Mouse (Mus musculus): ENCODE data around the gene Irgc1. TPM values are rescaled to one million over a fixed set of nuclear protein-coding genes. Genes with fewer than 3 reads are reported as not detected.

Gene Irgc1
- total RNA-seq, 1 experiment from 2014 or later: not detected

DNA sequence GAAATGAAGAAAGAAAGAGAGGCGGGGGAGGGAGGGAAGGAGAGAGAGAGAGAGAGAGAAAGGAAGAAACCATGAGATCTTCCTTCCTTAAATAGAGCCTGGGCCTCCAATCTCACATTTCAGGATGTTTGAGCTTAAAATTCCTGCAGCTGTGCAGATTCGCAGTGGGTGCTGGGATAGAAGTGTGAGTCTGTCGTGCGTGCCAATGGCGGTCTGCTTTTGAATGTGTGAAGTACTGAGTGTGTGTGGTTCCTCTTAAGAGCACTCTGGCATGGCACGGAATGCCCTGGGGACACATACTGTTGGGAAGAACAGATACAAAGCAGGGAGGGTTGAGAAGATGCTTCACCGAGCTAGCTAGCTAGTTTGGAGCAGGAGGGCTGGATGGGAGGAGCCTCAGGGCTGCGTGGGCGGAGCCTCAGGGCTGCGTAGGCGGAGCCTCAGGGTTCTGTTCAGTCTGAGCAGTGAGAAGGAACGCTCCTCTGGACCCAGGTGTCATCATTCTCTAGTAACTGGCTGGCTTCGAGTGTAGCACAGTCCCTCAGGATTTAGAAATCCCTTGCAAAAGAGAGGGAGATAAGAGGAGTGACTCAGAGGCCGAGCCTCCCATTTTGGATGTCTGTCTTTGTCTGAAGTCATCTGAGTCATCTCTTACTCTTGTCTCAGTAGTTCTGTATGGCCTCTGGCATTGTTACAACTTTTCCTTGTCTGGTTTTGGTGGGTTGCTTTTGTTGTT lies 3.1 kb downstream of the Irgc1 start:
- peak in 1 of 2 experiments; percentile 17; a peak in 1 of 4 replicates for ATAC-seq (replicated peaks in 1 of 2; ENCODE audit: insufficient read depth in 1 of 2, low FRiP score in 2 of 2, low TSS enrichment in 1 of 2, low read depth in 1 of 2, poor library complexity in 2 of 2, severe bottlenecking in 2 of 2)

DNA sequence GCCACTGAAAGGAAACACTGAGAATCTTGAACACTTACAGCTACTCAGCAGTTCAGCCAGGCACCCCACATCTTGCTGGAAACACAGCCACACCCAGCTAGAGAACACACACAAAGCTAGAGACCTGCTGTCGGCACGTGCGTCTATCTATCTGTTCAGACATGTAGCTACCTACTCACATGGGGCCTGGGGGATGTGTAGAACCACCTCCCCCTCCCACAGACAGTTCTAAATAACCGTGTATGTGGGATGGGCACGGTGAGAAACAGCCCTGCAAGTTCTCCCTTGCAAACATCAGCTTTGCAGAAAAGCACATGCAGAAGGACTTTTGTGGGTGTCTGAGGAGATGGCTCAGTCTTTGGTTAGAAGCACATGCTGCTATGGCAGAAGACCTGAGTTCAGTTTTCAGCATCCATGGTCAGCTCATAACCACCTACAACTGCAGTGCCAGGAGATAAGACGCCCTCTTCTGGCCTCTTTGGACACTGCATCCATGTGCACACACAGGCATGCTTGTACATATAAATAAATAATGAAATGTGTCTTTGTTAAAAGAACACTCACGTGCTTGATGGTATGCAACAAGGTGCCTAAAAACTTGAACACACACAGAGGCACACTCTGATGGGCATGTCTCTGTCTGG lies 5.3 kb downstream of the Irgc1 start:
- ATAC-seq (replicated peaks in 1 of 2; ENCODE audit: insufficient read depth in 1 of 2, low FRiP score in 2 of 2, low TSS enrichment in 1 of 2, low read depth in 1 of 2, poor library complexity in 2 of 2, severe bottlenecking in 2 of 2): no peak

DNA sequence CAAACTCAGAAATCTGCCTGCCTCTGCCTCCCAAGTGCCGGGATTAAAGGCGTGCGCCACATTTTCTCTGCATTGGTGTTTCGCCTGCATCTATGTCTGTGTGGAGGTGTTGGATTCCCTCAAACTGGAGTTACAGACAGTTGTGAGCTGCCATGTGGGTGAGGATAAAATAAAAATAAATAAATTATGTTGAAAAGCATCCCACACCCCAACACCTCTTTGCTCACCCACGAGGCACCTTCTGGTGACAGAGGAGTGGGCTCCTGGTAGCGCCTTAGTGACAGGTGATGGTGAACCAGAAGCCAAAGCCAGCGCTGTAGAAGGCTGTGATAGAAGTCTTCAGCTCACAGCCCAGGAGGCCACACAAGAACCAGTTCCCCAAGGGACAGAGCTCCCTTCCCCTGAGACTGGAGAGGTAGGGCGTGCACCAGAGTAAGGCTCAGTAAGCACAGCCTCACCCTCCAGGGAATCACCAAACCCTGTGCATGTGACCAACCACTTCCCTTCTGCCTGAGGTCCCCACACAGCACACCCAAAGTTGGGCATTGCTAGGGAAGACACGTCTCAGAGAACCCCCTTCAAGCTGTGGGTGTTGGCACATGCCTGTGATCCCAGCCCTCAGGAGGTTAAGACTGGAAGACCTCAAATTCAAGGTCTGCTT lies 6.7 kb downstream of the Irgc1 start:
- ATAC-seq (replicated peaks in 1 of 2; ENCODE audit: insufficient read depth in 1 of 2, low FRiP score in 2 of 2, low TSS enrichment in 1 of 2, low read depth in 1 of 2, poor library complexity in 2 of 2, severe bottlenecking in 2 of 2): peak; percentile 31 to 48; a peak in 3 of 4 replicates

DNA sequence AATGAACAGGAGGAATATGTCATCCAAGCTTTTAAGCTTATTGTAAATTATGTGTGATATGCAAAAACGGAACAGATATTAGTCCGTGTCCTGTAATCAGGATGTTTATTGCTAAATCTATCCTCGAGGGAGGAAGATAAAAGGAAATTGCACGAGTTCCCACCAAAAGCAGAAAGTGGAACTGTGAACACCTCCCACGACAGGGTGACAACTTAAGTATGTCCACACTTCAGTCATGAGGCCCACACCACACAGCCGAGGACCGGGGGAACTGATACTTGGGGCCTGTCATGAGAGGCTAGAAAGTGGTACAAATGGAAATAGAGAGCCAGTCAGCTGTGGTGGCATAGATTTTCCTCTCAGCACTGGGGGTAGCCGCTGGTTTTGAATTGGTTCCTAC lies 9.8 kb downstream of the Irgc1 start:
- peak in 1 of 2 experiments; percentile 63; a peak in 2 of 4 replicates for ATAC-seq (replicated peaks in 1 of 2; ENCODE audit: insufficient read depth in 1 of 2, low FRiP score in 2 of 2, low TSS enrichment in 1 of 2, low read depth in 1 of 2, poor library complexity in 2 of 2, severe bottlenecking in 2 of 2)

DNA sequence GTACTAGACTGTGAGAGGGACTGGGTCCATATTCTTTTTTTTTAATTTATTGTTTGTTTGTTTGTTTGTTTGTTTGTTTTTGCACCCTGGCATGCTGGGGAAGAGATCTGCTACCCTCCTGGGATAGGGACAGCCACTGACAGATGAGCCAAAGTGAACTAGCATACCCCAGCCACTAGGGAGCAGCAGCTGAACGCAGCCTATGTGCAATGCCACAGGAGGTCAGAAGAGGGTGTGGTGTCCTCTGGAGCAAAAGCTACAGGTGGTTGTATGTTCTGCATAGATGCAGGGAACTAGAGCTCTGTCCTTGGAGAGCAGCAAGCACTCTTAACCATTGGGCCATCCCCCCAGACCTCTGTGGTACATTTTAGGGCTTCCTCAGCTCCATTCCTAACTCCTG lies 10.3 kb downstream of the Irgc1 start:
- ATAC-seq (replicated peaks in 1 of 2; ENCODE audit: insufficient read depth in 1 of 2, low FRiP score in 2 of 2, low TSS enrichment in 1 of 2, low read depth in 1 of 2, poor library complexity in 2 of 2, severe bottlenecking in 2 of 2): peak; percentile 93 to 94

DNA sequence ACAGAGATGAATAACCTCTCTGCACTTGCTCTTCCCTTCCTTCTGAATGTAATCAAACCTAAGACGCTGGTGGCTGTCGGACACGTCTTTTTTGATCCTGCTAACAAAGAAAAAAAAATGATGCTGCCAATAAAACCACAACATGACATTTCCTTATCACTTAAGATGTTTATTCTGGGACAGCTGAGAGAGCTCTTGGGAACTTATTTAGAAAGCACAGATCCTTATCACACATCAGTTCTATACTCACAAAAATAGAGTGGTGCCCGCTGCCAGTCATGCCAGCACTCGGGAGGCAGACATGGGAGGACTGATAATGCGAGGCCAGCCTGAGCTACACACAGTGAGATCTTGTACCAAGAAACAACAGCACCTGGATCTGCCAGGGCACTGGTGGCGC lies 12.2 kb downstream of the Irgc1 start:
- ATAC-seq (replicated peaks in 1 of 2; ENCODE audit: insufficient read depth in 1 of 2, low FRiP score in 2 of 2, low TSS enrichment in 1 of 2, low read depth in 1 of 2, poor library complexity in 2 of 2, severe bottlenecking in 2 of 2): no peak

DNA sequence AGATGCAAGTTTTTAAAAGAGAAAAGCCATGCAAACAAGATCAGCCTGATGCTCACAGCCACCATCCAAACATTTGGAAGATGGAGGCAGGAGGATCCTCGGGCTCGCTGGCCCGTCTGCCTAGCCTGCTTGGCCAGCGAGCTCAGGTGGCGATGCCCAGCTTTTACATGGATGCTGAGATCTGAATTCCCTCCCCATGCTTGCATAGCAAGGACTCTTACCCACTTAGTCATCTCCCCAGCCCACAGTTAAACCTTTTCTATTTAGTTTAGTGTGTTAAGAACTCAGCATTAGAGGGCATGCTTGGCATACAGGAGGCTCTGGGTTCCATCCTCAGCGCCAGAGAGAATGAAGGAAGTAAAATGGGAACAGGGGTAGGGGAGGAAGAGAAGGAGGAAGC lies 12.9 kb downstream of the Irgc1 start:
- ATAC-seq (replicated peaks in 1 of 2; ENCODE audit: insufficient read depth in 1 of 2, low FRiP score in 2 of 2, low TSS enrichment in 1 of 2, low read depth in 1 of 2, poor library complexity in 2 of 2, severe bottlenecking in 2 of 2): no peak

DNA sequence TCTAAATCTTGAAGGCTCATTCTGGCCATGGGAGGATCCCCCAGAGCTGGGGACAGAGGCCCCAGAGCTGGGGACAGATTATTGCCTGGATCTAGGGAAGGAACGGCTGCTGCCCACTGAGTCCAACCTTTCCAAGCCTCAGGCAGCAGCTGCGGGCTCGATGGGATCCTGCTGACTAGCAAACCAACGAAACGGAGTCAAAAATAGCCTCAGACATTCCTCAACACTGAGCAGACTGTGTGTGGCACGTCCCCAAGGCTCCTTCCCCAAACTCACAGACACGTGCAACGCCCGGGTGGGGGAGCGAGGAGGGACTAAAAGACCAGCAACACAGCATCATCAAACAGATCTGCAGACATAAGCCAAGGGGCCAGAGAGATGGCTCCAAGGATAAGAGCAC lies 14.1 kb downstream of the Irgc1 start:
- ATAC-seq (replicated peaks in 1 of 2; ENCODE audit: insufficient read depth in 1 of 2, low FRiP score in 2 of 2, low TSS enrichment in 1 of 2, low read depth in 1 of 2, poor library complexity in 2 of 2, severe bottlenecking in 2 of 2): no peak

DNA sequence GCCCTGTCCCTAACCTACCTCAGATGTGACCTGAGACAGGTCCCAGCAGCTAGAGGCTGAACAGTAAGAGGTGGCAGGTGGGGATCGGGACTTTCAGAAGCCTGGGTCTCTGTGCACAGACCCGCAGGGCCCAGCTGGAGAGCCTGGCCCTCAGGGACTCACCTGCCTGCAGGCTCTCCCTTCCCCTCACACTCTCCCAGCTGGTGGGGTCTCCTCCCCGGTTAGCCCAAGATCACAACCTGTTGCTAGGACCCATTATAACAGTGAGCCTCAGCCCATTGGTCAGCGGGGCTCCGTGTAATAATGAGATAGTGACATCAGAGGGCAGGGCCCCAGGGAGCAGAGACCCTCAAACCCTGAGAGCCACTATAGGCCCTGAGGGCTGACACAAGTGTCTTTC lies 16.8 kb downstream of the Irgc1 start:
- no peak for ATAC-seq (replicated peaks in 1 of 2; ENCODE audit: insufficient read depth in 1 of 2, low FRiP score in 2 of 2, low TSS enrichment in 1 of 2, low read depth in 1 of 2, poor library complexity in 2 of 2, severe bottlenecking in 2 of 2)

DNA sequence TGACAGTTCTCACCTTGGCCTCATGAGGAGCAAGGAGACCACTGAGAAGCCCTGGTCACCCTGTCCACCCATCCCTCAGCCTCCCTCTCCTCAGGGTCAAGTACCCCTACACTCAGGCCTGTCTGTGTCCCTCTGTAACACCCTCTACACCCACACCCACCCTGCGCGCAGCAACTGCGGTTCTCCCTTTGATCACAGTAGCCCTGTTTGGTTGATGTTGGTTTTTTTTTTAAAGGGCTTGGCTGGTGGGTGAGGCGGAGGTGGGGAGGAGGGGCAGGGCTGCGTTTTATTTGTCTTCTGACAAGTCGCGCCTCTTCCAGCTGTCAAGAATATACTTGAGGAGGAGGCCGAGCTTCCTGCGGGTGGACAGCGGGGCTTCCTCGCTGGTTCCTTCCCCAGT lies 20.4 kb downstream of the Irgc1 start:
- ATAC-seq (replicated peaks in 1 of 2; ENCODE audit: insufficient read depth in 1 of 2, low FRiP score in 2 of 2, low TSS enrichment in 1 of 2, low read depth in 1 of 2, poor library complexity in 2 of 2, severe bottlenecking in 2 of 2): no peak

DNA sequence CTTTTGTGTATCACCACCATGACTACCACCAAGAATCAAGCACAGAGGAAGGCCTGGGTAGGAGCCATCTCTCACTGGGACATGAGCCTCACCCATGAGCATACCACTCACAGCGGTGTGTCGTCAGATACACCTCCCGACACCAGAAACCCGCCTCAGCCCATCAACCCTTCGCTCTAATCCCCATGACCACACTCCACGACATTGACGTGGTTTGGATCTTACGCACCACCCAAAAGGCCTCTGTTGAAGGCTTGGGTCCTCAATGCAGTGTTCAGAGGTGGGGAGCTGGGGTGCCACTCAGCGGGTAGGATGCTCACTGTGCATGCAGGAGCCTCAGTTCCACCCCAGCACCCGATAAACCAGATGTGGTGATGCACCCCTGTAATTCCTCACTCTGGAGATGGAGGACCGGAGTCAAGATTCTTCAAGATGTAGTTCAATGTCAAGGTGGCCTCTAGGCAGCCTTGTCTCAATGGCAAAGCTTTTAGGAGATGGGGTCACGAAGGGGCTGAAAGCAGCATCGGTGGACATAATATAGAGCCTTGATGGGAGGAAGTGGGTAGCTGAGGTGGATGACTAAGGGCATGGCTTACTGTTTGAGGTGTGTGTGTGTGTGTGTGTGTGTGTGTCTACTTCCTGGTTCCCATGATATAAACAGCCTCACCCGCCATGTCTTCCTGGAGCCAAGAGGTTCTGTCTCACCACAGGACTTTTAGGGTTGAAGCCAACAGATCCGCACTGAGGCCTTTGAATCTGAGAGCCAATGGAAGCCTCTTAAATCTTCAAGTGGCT lies 21.3 kb downstream of the Irgc1 start:
- peak; percentile 52 to 64; a peak in 2 of 4 replicates for ATAC-seq (replicated peaks in 1 of 2; ENCODE audit: insufficient read depth in 1 of 2, low FRiP score in 2 of 2, low TSS enrichment in 1 of 2, low read depth in 1 of 2, poor library complexity in 2 of 2, severe bottlenecking in 2 of 2)

DNA sequence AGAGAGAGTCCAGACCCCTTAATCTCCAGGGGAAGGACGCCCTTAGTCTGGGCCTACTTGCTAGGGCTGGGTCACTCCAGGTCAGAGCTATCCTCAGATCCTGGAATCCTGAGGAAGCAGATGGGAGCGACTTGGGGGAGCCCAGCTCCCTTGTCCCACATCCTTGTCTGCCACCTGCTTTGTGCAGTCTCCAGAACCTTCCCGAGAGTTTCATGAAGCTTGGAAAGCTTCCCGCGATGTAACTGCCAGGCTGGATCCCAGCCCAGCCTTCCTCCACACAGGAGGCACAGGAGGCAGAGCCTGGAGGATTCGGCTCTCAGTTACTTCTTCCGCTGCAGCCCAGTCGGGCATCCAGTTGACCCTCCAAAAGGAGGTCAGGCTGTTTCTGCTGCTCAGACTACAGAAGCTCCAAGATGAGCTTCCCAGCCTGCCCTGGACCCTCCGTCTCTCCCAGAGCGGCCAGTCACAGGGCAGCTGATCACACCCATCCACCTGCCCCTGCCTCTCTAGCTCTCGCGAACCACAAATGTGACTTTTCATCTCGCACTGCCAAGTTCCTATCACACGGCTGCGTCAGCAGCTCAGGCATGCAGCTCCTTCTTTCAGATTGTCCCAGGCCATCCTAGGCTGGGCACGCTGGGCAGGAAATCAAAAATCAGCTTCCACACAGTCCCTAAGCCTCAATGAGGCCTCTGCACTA lies 22.5 kb downstream of the Irgc1 start:
- no peak for ATAC-seq (replicated peaks in 1 of 2; ENCODE audit: insufficient read depth in 1 of 2, low FRiP score in 2 of 2, low TSS enrichment in 1 of 2, low read depth in 1 of 2, poor library complexity in 2 of 2, severe bottlenecking in 2 of 2)

DNA sequence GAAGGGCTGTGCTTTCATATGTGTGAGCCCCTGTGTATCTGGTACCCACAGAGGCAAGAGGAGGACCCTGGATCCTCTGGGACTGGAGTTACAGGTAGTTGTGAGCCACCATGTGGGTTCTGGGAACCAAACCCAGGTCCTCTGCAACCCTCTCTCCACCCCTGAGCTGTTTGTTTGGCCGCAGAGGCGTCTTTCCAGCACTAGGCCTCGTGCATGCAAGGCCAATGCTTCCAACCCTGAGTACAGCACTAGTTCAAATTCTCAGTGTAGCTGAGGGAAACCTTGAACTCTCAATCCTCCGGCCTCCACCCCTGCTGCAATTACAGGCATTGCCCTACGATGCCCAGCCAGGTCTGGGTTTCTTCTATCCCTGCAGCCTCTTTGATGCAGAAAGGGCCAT lies 23.4 kb downstream of the Irgc1 start:
- ATAC-seq (replicated peaks in 1 of 2; ENCODE audit: insufficient read depth in 1 of 2, low FRiP score in 2 of 2, low TSS enrichment in 1 of 2, low read depth in 1 of 2, poor library complexity in 2 of 2, severe bottlenecking in 2 of 2): no peak

DNA sequence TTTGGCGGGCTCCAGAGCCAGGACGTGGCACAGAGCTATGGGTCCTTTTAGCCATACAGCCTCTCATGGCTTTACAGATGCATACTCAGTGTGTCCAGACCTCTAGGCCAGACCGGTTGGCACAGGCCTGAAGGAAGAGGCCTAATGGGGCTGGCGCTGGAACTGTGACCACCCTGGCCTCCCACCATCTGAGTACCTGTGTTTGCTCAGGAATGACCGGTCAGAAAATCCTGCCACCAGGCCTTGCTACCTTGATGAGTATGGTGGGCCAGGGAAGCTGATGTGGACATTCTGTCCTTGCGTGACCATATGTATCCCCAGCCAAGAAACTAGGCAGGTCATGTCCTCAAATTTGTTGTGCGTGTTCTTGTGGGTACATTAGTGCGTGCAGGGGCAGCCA lies 24.9 kb downstream of the Irgc1 start:
- no peak for ATAC-seq (replicated peaks in 1 of 2; ENCODE audit: insufficient read depth in 1 of 2, low FRiP score in 2 of 2, low TSS enrichment in 1 of 2, low read depth in 1 of 2, poor library complexity in 2 of 2, severe bottlenecking in 2 of 2)

DNA sequence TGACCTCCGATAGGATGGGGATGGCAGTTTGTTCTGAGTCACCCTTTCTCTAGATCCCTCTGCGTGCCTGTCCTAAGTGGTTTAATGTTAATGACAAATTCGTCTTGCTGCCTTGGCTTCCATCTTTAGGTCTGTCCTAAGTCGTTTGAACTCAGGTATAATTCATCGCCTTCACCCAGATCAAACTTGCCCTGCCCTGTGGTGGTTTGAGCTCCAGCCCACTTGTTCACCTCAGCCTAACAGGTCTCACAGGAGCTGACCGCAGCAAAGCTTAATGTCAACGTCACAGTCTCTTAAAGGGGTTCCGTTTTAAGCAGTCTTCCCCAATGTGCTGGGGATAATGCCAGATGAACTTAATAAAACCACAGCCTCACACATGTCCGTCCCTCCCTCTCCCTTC lies 26.2 kb downstream of the Irgc1 start:
- no peak for ATAC-seq (replicated peaks in 1 of 2; ENCODE audit: insufficient read depth in 1 of 2, low FRiP score in 2 of 2, low TSS enrichment in 1 of 2, low read depth in 1 of 2, poor library complexity in 2 of 2, severe bottlenecking in 2 of 2)

DNA sequence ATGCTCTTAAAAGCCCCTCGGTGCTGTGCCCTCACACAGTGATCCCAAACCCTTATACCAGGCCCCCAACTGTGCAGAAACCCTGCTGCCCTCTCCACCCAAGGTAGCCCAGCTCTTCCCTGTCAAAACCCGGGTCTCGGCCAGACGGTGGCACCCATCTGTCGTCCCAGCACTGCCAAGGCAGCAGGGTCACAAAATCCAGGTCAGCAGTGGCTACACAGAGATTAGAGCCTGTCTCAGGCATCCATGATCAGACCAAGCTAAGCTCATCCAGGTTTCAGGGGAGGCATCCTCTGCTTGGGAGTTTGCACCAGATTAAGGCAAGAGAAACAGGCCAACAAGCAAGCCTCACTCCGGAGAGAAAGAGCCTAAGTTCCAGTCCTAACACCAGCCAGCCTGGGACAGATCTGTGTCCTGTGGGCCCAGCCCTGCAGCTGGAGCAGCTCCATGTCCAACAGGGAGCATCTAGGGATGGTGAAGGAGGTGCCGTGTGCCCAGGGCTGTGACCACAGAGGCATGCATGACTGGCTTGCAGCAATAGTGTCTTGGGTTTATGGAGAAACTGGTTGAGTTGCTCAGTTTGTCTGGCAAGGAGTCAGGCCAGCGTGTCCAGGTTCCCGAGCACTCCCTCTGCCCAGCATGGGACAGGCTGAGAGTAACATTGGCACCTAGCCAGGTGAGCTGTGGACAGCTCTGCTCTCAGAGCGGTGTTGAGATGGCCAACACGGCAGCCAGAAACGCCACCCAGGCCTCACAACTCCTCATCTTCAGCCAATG lies 28.0 kb downstream of the Irgc1 start:
- no peak for ATAC-seq (replicated peaks in 1 of 2; ENCODE audit: insufficient read depth in 1 of 2, low FRiP score in 2 of 2, low TSS enrichment in 1 of 2, low read depth in 1 of 2, poor library complexity in 2 of 2, severe bottlenecking in 2 of 2)
